Mouse (Mus musculus): ENCODE measurements at regions not wholly inside any gene's neighbourhood (a gene's known extent, or its start where the extent isn't known, plus 50 kb on each side); places are given as distances from the start of the nearest gene placed in this dataset.

DNA sequence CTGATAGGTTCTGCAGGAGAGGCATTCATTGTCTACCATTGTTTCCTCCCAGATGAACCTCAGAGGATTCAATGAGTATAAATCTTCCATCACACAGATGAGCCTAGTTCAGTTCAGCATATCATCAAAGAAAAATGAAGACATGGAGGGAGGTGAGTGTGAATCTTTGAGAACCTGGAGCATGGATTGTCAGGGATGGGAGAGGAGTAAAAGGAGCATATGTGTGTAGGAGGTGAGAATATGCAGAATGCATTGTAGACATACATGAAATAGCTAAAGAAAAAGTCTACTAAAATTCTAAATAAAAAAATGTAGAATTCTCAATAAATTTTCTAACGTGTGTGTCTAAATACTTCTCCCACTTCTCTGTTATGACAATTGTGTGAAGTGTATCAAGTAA, 284.8 kb upstream of the Kif2b start:
- no peak for DNase-seq (ENCODE audit: extremely low spot score in 1 of 2, low spot score in 1 of 2)

DNA sequence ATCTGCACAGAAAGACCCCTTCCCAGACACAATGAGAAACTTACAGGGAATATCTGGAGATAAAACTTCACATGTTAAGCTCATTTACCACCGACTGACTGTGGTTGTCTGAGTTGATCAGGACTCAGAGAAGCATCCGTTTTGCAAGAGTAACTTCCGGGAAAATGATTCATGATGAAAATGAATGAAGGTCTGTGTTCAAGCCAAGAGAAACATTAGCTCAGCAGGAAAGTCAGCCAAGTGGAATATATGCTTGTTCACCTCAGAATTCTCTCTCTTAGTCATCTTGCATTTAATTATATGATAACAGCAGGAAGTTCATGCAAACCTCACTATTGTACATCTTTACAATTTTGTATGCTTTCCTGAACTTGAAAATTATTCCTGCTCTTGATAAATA, 279.1 kb upstream of the Kif2b start:
- DNase-seq (ENCODE audit: extremely low spot score in 1 of 2, low spot score in 1 of 2) = no peak

- no peak for DNase-seq (ENCODE audit: extremely low spot score in 1 of 2, low spot score in 1 of 2)
Measured at GRCm38 (mm10) chr11:91831113-91831512, 253.8 kb upstream of the Kif2b start.

- DNase-seq (ENCODE audit: extremely low spot score in 1 of 2, low spot score in 1 of 2) = peak in 1 of 2 experiments; percentile 12
Measured at GRCm38 (mm10) chr11:91820826-91821225, 243.5 kb upstream of the Kif2b start.

All from layer of hippocampus, postnatal 25 days (tissue).